Mouse (Mus musculus): ENCODE measurements around the gene Dennd1a. TPM values are rescaled to one million over a fixed set of nuclear protein-coding genes. Genes with fewer than 3 reads are reported as not detected.

The Dennd1a gene
- polyA plus RNA-seq, 1 experiment from 2014 or later, result 3.1 TPM

GRCm38 (mm10) chr2:37771618-37772285, 515.4 kb downstream of the Dennd1a start:
- peak overlapping the region; percentile 61 for H3K4me2 ChIP-seq (replicated peaks; ENCODE audit: low read depth)
- no peak overlapping the region for H3K9ac ChIP-seq (ENCODE audit: low read length)
- H3K9me3 ChIP-seq (ENCODE audit: control insufficient read depth, low read length), result no peaks in the 10 kb centered on the region
- peak; percentile 73 for TF ChIP-seq CTCF (IDR thresholded peaks at IDR 0.05; ENCODE audit: low read depth)
- TF ChIP-seq EP300 (optimal IDR thresholded peaks at IDR 0.05), result no peak
- H3K4me1 ChIP-seq (replicated peaks; ENCODE audit: control insufficient read depth, insufficient read depth), result peaks cover 3% of the 10 kb centered on the region; the same call in 1 of the 2 replicates
- 2% methylated on average over 18 of the region's 18 CpGs for WGBS
- H3K4me3 ChIP-seq (ENCODE audit: low read depth, low read length), result peak overlapping the region; percentile 25
- DNase-seq (ENCODE audit: low spot score) (peak; percentile 85), ATAC-seq (ENCODE audit: low FRiP score, low TSS enrichment) (peak; percentile 84)
- no peak overlapping the region for H3K27ac ChIP-seq (replicated peaks)
- H3K36me3 ChIP-seq (ENCODE audit: control insufficient read depth, insufficient read depth, low read length), result no peaks in the 10 kb centered on the region
- H3K27me3 ChIP-seq (ENCODE audit: control insufficient read depth, insufficient read depth, low read length), result no peaks in the 10 kb centered on the region

- H3K27me3 ChIP-seq (ENCODE audit: control insufficient read depth, insufficient read depth, low read length), result no peaks in the 10 kb centered on the region
- no peaks in the 10 kb centered on the region; the same call in 1 of the 2 replicates for H3K4me1 ChIP-seq (replicated peaks; ENCODE audit: control insufficient read depth, insufficient read depth)
- no peaks in the 10 kb centered on the region for H3K36me3 ChIP-seq (ENCODE audit: control insufficient read depth, insufficient read depth, low read length)
- no peak overlapping the region for H3K9ac ChIP-seq (ENCODE audit: low read length)
- no peak for DNase-seq (ENCODE audit: low spot score)
- H3K9me3 ChIP-seq (ENCODE audit: control insufficient read depth, low read length), result no peaks in the 10 kb centered on the region
- no peak overlapping the region for H3K27ac ChIP-seq (replicated peaks)
- no peak overlapping the region for H3K4me3 ChIP-seq (ENCODE audit: low read depth, low read length)
- WGBS, result 90% methylated on average over 8 of the region's 8 CpGs
- TF ChIP-seq CTCF (IDR thresholded peaks at IDR 0.05; ENCODE audit: low read depth), result no peak
- TF ChIP-seq EP300 (optimal IDR thresholded peaks at IDR 0.05), result no peak
- ATAC-seq (ENCODE audit: low FRiP score, low TSS enrichment), result no peak
- no peak overlapping the region for H3K4me2 ChIP-seq (replicated peaks; ENCODE audit: low read depth)
Measured at GRCm38 (mm10) chr2:37769793-37770192, 517.4 kb downstream of the Dennd1a start.

GRCm38 (mm10) chr2:37768903-37769302, 518.3 kb downstream of the Dennd1a start:
- H3K9me3 ChIP-seq (ENCODE audit: control insufficient read depth, low read length), result no peaks in the 10 kb centered on the region
- no peak overlapping the region for H3K4me2 ChIP-seq (replicated peaks; ENCODE audit: low read depth)
- H3K36me3 ChIP-seq (ENCODE audit: control insufficient read depth, insufficient read depth, low read length), result no peaks in the 10 kb centered on the region
- DNase-seq (ENCODE audit: low spot score) (no peak), ATAC-seq (ENCODE audit: low FRiP score, low TSS enrichment) (peak; percentile 11; the same call in 1 of the 2 replicates)
- no peak overlapping the region for H3K9ac ChIP-seq (ENCODE audit: low read length)
- peak overlapping the region; percentile 63 for H3K27ac ChIP-seq (replicated peaks)
- H3K27me3 ChIP-seq (ENCODE audit: control insufficient read depth, insufficient read depth, low read length), result no peaks in the 10 kb centered on the region
- no peak overlapping the region for H3K4me3 ChIP-seq (ENCODE audit: low read depth, low read length)
- TF ChIP-seq EP300 (optimal IDR thresholded peaks at IDR 0.05) (no peak), CTCF (IDR thresholded peaks at IDR 0.05; ENCODE audit: low read depth) (no peak)
- no peaks in the 10 kb centered on the region; the same call in 1 of the 2 replicates for H3K4me1 ChIP-seq (replicated peaks; ENCODE audit: control insufficient read depth, insufficient read depth)
- WGBS, result 43% methylated on average over 2 of the region's 2 CpGs

GRCm38 (mm10) chr2:37767739-37768138, 519.5 kb downstream of the Dennd1a start:
- no peak overlapping the region for H3K4me3 ChIP-seq (ENCODE audit: low read depth, low read length)
- 75% methylated on average over 3 of the region's 3 CpGs for WGBS
- H3K4me1 ChIP-seq (replicated peaks; ENCODE audit: control insufficient read depth, insufficient read depth), result no peaks in the 10 kb centered on the region; the same call in 1 of the 2 replicates
- no peaks in the 10 kb centered on the region for H3K27me3 ChIP-seq (ENCODE audit: control insufficient read depth, insufficient read depth, low read length)
- DNase-seq (ENCODE audit: low spot score) (no peak), ATAC-seq (ENCODE audit: low FRiP score, low TSS enrichment) (no peak)
- no peak overlapping the region for H3K4me2 ChIP-seq (replicated peaks; ENCODE audit: low read depth)
- no peaks in the 10 kb centered on the region for H3K36me3 ChIP-seq (ENCODE audit: control insufficient read depth, insufficient read depth, low read length)
- no peak overlapping the region for H3K9ac ChIP-seq (ENCODE audit: low read length)
- TF ChIP-seq EP300 (optimal IDR thresholded peaks at IDR 0.05), result no peak
- no peak overlapping the region for H3K27ac ChIP-seq (replicated peaks)
- no peaks in the 10 kb centered on the region for H3K9me3 ChIP-seq (ENCODE audit: control insufficient read depth, low read length)

- no peaks in the 10 kb centered on the region for H3K36me3 ChIP-seq (ENCODE audit: control insufficient read depth, insufficient read depth, low read length)
- no peaks in the 10 kb centered on the region; the same call in 1 of the 2 replicates for H3K4me1 ChIP-seq (replicated peaks; ENCODE audit: control insufficient read depth, insufficient read depth)
- H3K4me2 ChIP-seq (replicated peaks; ENCODE audit: low read depth), result no peak overlapping the region
- no peak for TF ChIP-seq EP300 (optimal IDR thresholded peaks at IDR 0.05)
- TF ChIP-seq CTCF (IDR thresholded peaks at IDR 0.05; ENCODE audit: low read depth), result no peak
- no peak overlapping the region for H3K27ac ChIP-seq (replicated peaks)
- H3K27me3 ChIP-seq (ENCODE audit: control insufficient read depth, insufficient read depth, low read length), result no peaks in the 10 kb centered on the region
- no peak overlapping the region for H3K4me3 ChIP-seq (ENCODE audit: low read depth, low read length)
- H3K9me3 ChIP-seq (ENCODE audit: control insufficient read depth, low read length), result no peaks in the 10 kb centered on the region
- no peak for ATAC-seq (ENCODE audit: low FRiP score, low TSS enrichment)
- H3K9ac ChIP-seq (ENCODE audit: low read length), result no peak overlapping the region
- 11% methylated on average over 9 of the region's 9 CpGs for WGBS
- DNase-seq (ENCODE audit: low spot score), result no peak
Measured at GRCm38 (mm10) chr2:37767080-37767547, 520.1 kb downstream of the Dennd1a start.

GRCm38 (mm10) chr2:37766027-37766761, 521.0 kb downstream of the Dennd1a start:
- H3K27ac ChIP-seq (replicated peaks), result no peak overlapping the region
- H3K9me3 ChIP-seq (ENCODE audit: control insufficient read depth, low read length), result no peaks in the 10 kb centered on the region
- no peaks in the 10 kb centered on the region for H3K36me3 ChIP-seq (ENCODE audit: control insufficient read depth, insufficient read depth, low read length)
- no peak for DNase-seq (ENCODE audit: low spot score)
- no peaks in the 10 kb centered on the region for H3K27me3 ChIP-seq (ENCODE audit: control insufficient read depth, insufficient read depth, low read length)
- H3K9ac ChIP-seq (ENCODE audit: low read length), result no peak overlapping the region
- TF ChIP-seq CTCF (IDR thresholded peaks at IDR 0.05; ENCODE audit: low read depth) (no peak), EP300 (optimal IDR thresholded peaks at IDR 0.05) (no peak)
- no peaks in the 10 kb centered on the region; the same call in 1 of the 2 replicates for H3K4me1 ChIP-seq (replicated peaks; ENCODE audit: control insufficient read depth, insufficient read depth)
- no peak overlapping the region for H3K4me3 ChIP-seq (ENCODE audit: low read depth, low read length)
- 53% methylated on average over 10 of the region's 11 CpGs for WGBS
- peak; percentile 19; the same call in 1 of the 2 replicates for ATAC-seq (ENCODE audit: low FRiP score, low TSS enrichment)
- no peak overlapping the region for H3K4me2 ChIP-seq (replicated peaks; ENCODE audit: low read depth)

Data from stomach, postnatal 0 days (tissue).